ENCODE assay signal across 8 mouse cellular contexts in genomic region chr11:78328512-78329056, GRCm38 (mm10). TPM values are rescaled to one million over a fixed set of nuclear protein-coding genes. Genes with fewer than 3 reads are reported as not detected.
A peak's percentile ranks its signal among the peaks of the same experiment; 100 is the strongest.
DNase-seq lines count a peak whose midpoint lies in the region; ATAC-seq and TF ChIP-seq lines count a peak whose summit lies in the region.

No protein-coding gene starts in this region.

- peak overlapping the region; percentile 87 for H3K4me3 ChIP-seq in gastrocnemius, adult 2 months
- peak overlapping the region; percentile 84 for H3K4me3 ChIP-seq in thymus, adult 2 months (ENCODE audit: control insufficient read depth, insufficient read depth, low read length)
- peak overlapping the region; percentile 72 for H3K4me3 ChIP-seq in liver, embryonic 11.5 days (ENCODE audit: low read depth, low read length)

- intact Hi-C loops in gastrocnemius, adult 2 months (cut with DNase I), result no loop called here
- intact Hi-C loops in gastrocnemius, postnatal 36 days (cut with DNase I), result no loop called here

- H3K9me3 ChIP-seq in liver, embryonic 11.5 days (ENCODE audit: control insufficient read depth, low read length), result no peaks in the 10 kb centered on the region

- WGBS in thymus, adult 2 months, result under 1% methylated on average over 40 of the region's 41 CpGs
- under 1% methylated on average over 41 of the region's 41 CpGs for WGBS in liver, embryonic 11.5 days

- TF ChIP-seq POLR2A in thymus, adult 2 months (IDR thresholded peaks at IDR 0.05; ENCODE audit: control insufficient read depth, extremely low read depth, insufficient read depth, low read length, poor library complexity), result no peak

- peak overlapping the region; percentile 72 for H3K9ac ChIP-seq in liver, embryonic 11.5 days (ENCODE audit: low read depth, low read length)

- peak; percentile 64 for ATAC-seq in liver, embryonic 11.5 days (replicated peaks; ENCODE audit: low FRiP score)

- peaks cover 3% of the 10 kb centered on the region; the same call in 1 of the 2 replicates for H3K36me3 ChIP-seq in thymus, adult 2 months (ENCODE audit: control insufficient read depth, insufficient read depth, low read length)
- peaks cover 10% of the 10 kb centered on the region for H3K36me3 ChIP-seq in liver, embryonic 11.5 days (ENCODE audit: control insufficient read depth, insufficient read depth, low read length)

- no peak for TF ChIP-seq CTCF in gastrocnemius, adult 2 months (IDR thresholded peaks at IDR 0.05)
- TF ChIP-seq CTCF in thymus, adult 2 months (IDR thresholded peaks at IDR 0.05; ENCODE audit: borderline replicate concordance, control insufficient read depth, extremely low read depth, insufficient read depth, low read length, poor library complexity), result peak; percentile 5; the same call in 1 of the 2 replicates

- no peak for DNase-seq in gastrocnemius, adult 2 months
- no peak for DNase-seq in gastrocnemius, postnatal 36 days
- DNase-seq in thymus, adult 2 months, result no peak
- DNase-seq in thymus, postnatal 10 days (ENCODE audit: low spot score in 2 of 2), result no peak
- DNase-seq in liver, embryonic 11.5 days (ENCODE audit: low spot score), result no peak
- no peak for DNase-seq in adrenal gland, adult 18-20 months (ENCODE audit: low spot score in 2 of 2)
- no peak for DNase-seq in layer of hippocampus, adult 9-10 months (ENCODE audit: low spot score)
- no peak for DNase-seq in thymus, postnatal 36 days

- peaks cover 5% of the 10 kb centered on the region for H3K4me1 ChIP-seq in thymus, adult 2 months (replicated peaks; ENCODE audit: control insufficient read depth, insufficient read depth, low read length)
- peaks cover 4% of the 10 kb centered on the region for H3K4me1 ChIP-seq in liver, embryonic 11.5 days (replicated peaks; ENCODE audit: control insufficient read depth, insufficient read depth, low read length)

- H3K4me2 ChIP-seq in liver, embryonic 11.5 days, result peak overlapping the region; percentile 74

- H3K27ac ChIP-seq in gastrocnemius, adult 2 months, result peak overlapping the region; percentile 95
- H3K27ac ChIP-seq in thymus, adult 2 months (ENCODE audit: control insufficient read depth, insufficient read depth, low read length), result no peak overlapping the region
- H3K27ac ChIP-seq in liver, embryonic 11.5 days (ENCODE audit: low read depth, low read length), result no peak overlapping the region

- H3K27me3 ChIP-seq in thymus, adult 2 months (ENCODE audit: control insufficient read depth, insufficient read depth, low read length), result no peaks in the 10 kb centered on the region
- H3K27me3 ChIP-seq in liver, embryonic 11.5 days (replicated peaks; ENCODE audit: control insufficient read depth, insufficient read depth, low read length), result no peaks in the 10 kb centered on the region

RNA-seq across cellular contexts. Expression of gene Pigs, which starts 0.4 kb away (rescaled TPM):
- total RNA-seq in gastrocnemius, adult 2 months (2021), result 10 to 100 TPM; 20.0 to 21.3 TPM
- 10 to 100 TPM; 20.1 to 21.3 TPM for total RNA-seq in gastrocnemius, postnatal 36 days (2021)
- polyA plus RNA-seq in thymus, adult 2 months (2012; rRNA removed), result 88.3 and 95.0 TPM in 2 replicates
- polyA plus RNA-seq in liver, embryonic 11.5 days (2014; fragmentation: Nextera tagmentation; extraction: Ambion mirVana), result 63.6 and 68.2 TPM in 2 replicates
- total RNA-seq in adrenal gland, adult 18-20 months (2021), result 10 to 100 TPM; 56.2 to 62.4 TPM

RNA-seq across cellular contexts. Expression of gene Aldoc, which starts 5.8 kb away (rescaled TPM):
- 1 to 10 TPM; 1.6 to 2.7 TPM for total RNA-seq in gastrocnemius, adult 2 months (2021)
- total RNA-seq in gastrocnemius, postnatal 36 days (2021), result 1 to 10 TPM; 1.3 to 1.9 TPM
- polyA plus RNA-seq in thymus, adult 2 months (2012; rRNA removed), result 2.4 and 3.0 TPM in 2 replicates
- 8.8 and 9.9 TPM in 2 replicates for polyA plus RNA-seq in liver, embryonic 11.5 days (2014; fragmentation: Nextera tagmentation; extraction: Ambion mirVana)
- total RNA-seq in adrenal gland, adult 18-20 months (2021), result 10 to 100 TPM; 20.8 to 26.9 TPM

RNA-seq across cellular contexts. Expression of gene Unc119, which starts 14.7 kb away (rescaled TPM):
- total RNA-seq in gastrocnemius, adult 2 months (2021), result 1 to 10 TPM; 7.1 to 9.2 TPM
- total RNA-seq in gastrocnemius, postnatal 36 days (2021), result 10 to 100 TPM; 10.1 to 16.2 TPM
- polyA plus RNA-seq in thymus, adult 2 months (2012; rRNA removed), result 31.1 and 42.0 TPM in 2 replicates
- polyA plus RNA-seq in liver, embryonic 11.5 days (2014; fragmentation: Nextera tagmentation; extraction: Ambion mirVana), result 68.9 and 72.7 TPM in 2 replicates
- total RNA-seq in adrenal gland, adult 18-20 months (2021), result 10 to 100 TPM; 25.8 to 29.0 TPM

RNA-seq across cellular contexts. Expression of gene Spag5, which starts 27.3 kb away (rescaled TPM):
- total RNA-seq in gastrocnemius, adult 2 months (2021), result 1 to 10 TPM in 1 of 2 experiments, under 1 TPM in 1; 0.81 to 2.0 TPM
- 1 to 10 TPM; 2.4 to 4.1 TPM for total RNA-seq in gastrocnemius, postnatal 36 days (2021)
- 46.1 and 52.7 TPM in 2 replicates for polyA plus RNA-seq in thymus, adult 2 months (2012; rRNA removed)
- polyA plus RNA-seq in liver, embryonic 11.5 days (2014; fragmentation: Nextera tagmentation; extraction: Ambion mirVana), result 48.3 and 50.3 TPM in 2 replicates
- total RNA-seq in adrenal gland, adult 18-20 months (2021), result 1 to 10 TPM; 1.9 to 4.3 TPM

RNA-seq across cellular contexts. Expression of gene BC030499, which starts 37.9 kb away (rescaled TPM):
- under 1 TPM; 0.75 to 0.87 TPM for total RNA-seq in gastrocnemius, adult 2 months (2021)
- under 1 TPM; 0.42 to 0.84 TPM for total RNA-seq in gastrocnemius, postnatal 36 days (2021)
- polyA plus RNA-seq in thymus, adult 2 months (2012; rRNA removed), result 0.32 and 0.38 TPM in 2 replicates
- polyA plus RNA-seq in liver, embryonic 11.5 days (2014; fragmentation: Nextera tagmentation; extraction: Ambion mirVana), result 0.18 and 0.36 TPM in 2 replicates
- total RNA-seq in adrenal gland, adult 18-20 months (2021), result under 1 TPM; 0.46 to 0.54 TPM

Comparison
In these comparisons a context has a peak if more than half of its experiments do, and no peak if none do; other contexts are left out.
1. RNA of gene Aldoc, which starts 5.8 kb away (total RNA-seq): 20.8 to 26.9 TPM in adrenal gland, adult 18-20 months; 1.6 to 2.7 TPM in gastrocnemius, adult 2 months and 1.3 to 1.9 TPM in gastrocnemius, postnatal 36 days; every median in the first group is over 4 times any median in the second.
2. Peak in every context shown above with its lines, with median percentiles within 50 percentile points of each other: H3K4me3 ChIP-seq.